Mouse (Mus musculus) mouse embryonic stem cell (cell line): ENCODE measurements around the gene Oxct1.

Experiments used
- in situ Hi-C, 2 experiments: fragments of 300-500 bp; cut with MboI; formaldehyde crosslinking; loops; 1 replicate in 1 of 2; 3 replicates in 1 of 2; pipeline ENCODE4 v1.14.3; 2019 to 2020; ENCODE audit warnings: low sequenced_read_pairs in 2 of 2, low pct_unique_long_range_greater_than_20kb in 1 of 2, mixed read lengths in 1 of 2; ENCODE audit not compliant: unreplicated experiment in 1 of 2

The Oxct1 gene

GRCm38 (mm10) chr15:4025508-4025904 lies 677 bp upstream of the Oxct1 start:
- in situ Hi-C loops, result no loop called here

- in situ Hi-C loops, result no loop called here
These were observed 825 bp downstream of the Oxct1 start for GRCm38 (mm10) chr15:4026831-4027584.

GRCm38 (mm10) chr15:4027671-4028410 lies 1.7 kb downstream of the Oxct1 start:
- in situ Hi-C loops, result no loop called here

GRCm38 (mm10) chr15:4028411-4028700 lies 2.2 kb downstream of the Oxct1 start:
- in situ Hi-C loops, result no loop called here

- in situ Hi-C loops, result no loop called here
These were observed 2.8 kb downstream of the Oxct1 start for GRCm38 (mm10) chr15:4028960-4029359.

GRCm38 (mm10) chr15:4033168-4034004 lies 7.2 kb downstream of the Oxct1 start:
- in situ Hi-C loops, result no loop called here

- in situ Hi-C loops, result no loop called here
These were observed 16.2 kb downstream of the Oxct1 start for GRCm38 (mm10) chr15:4042423-4042822.

GRCm38 (mm10) chr15:4043032-4043471 lies 16.9 kb downstream of the Oxct1 start:
- in situ Hi-C loops, result no loop called here

GRCm38 (mm10) chr15:4056627-4057026 lies 30.4 kb downstream of the Oxct1 start:
- in situ Hi-C loops, result no loop called here

- in situ Hi-C loops, result no loop called here
These were observed 37.4 kb downstream of the Oxct1 start for GRCm38 (mm10) chr15:4063574-4063973.

GRCm38 (mm10) chr15:4064013-4064412 lies 37.8 kb downstream of the Oxct1 start:
- in situ Hi-C loops, result no loop called here

- in situ Hi-C loops, result no loop called here
These were observed 38.5 kb downstream of the Oxct1 start for GRCm38 (mm10) chr15:4064694-4065093.

- in situ Hi-C loops, result no loop called here
These were observed 41.2 kb downstream of the Oxct1 start for GRCm38 (mm10) chr15:4067273-4067990.

GRCm38 (mm10) chr15:4077978-4078377 lies 51.8 kb downstream of the Oxct1 start:
- in situ Hi-C loops, result no loop called here

GRCm38 (mm10) chr15:4078785-4079184 lies 52.6 kb downstream of the Oxct1 start:
- in situ Hi-C loops, result no loop called here

- in situ Hi-C loops, result no loop called here
These were observed 53.4 kb downstream of the Oxct1 start for GRCm38 (mm10) chr15:4079425-4080189.

GRCm38 (mm10) chr15:4085600-4086384 lies 59.6 kb downstream of the Oxct1 start:
- in situ Hi-C loops, result no loop called here
